Mouse (Mus musculus) adrenal gland, postnatal 14 days (tissue): ENCODE results near the gene Serinc3. TPM values are rescaled to one million over a fixed set of nuclear protein-coding genes. Genes with fewer than 3 reads are reported as not detected.
"Not testable (repeated sequence)": the region's sequence is repeated elsewhere in the genome, so short reads cannot be mapped to it uniquely, and the experiment has no call there.

Experiments used
- DNase-seq: peaks from one replicate; pipeline ENCODE4 v3.0.0; 2021; ENCODE audit warnings: mixed read lengths
- total RNA-seq: library from RNA; stranded (reverse); gene quantifications from 2 replicates; pipeline ENCODE4 v1.2.3, GENCODE M21; 2021

Gene Serinc3
- total RNA-seq, 1 experiment from 2014 or later = 390 TPM

DNA sequence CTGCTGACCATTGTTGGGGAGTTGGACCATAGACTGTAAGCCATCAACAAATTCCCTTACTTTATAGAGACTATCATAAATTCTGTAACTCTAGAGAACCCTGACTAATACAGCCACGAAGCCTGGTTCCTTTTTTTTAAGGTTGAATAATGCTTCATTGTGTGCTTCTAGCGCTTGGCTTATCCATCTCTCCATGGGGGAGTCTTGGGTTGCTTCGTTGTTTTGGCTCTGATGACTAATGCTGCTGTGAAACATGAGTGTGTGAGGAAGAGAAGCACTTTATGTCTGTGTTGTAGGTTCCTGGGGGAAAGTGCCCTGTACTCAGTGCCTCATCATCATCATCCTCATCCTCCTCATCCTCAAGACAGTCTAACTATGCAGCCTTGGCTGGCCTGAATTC, 19.0 kb upstream of the Serinc3 start:
- no peak for DNase-seq

DNA sequence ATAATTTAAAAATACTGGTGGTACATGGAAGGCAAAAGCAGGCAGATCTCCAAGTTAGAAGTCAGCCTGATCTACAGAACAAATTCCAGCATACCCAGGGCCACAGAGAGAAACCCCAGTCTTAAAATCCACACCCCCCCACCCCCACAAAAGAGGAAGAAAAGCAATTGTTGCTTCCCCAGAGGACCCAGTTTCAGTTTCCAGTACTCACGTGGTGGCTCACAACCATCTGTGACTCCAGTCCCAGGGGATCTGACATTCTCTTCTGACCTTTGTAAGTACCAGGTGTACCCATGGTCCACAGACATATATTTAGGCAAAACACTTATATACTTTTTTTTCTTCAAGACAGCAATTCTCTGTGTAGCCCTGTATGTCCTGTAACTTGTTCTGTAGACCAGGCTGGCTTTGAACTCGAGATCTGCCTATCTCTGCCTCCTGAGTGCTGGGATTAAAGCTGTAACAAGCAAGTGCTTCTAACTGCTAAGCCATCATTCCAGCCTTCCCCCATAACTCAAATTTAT, 17.8 kb upstream of the Serinc3 start:
- no peak for DNase-seq

- DNase-seq = no peak
Observed at GRCm38 (mm10) chr2:163662076-163662475, 17.1 kb upstream of the Serinc3 start.

DNA sequence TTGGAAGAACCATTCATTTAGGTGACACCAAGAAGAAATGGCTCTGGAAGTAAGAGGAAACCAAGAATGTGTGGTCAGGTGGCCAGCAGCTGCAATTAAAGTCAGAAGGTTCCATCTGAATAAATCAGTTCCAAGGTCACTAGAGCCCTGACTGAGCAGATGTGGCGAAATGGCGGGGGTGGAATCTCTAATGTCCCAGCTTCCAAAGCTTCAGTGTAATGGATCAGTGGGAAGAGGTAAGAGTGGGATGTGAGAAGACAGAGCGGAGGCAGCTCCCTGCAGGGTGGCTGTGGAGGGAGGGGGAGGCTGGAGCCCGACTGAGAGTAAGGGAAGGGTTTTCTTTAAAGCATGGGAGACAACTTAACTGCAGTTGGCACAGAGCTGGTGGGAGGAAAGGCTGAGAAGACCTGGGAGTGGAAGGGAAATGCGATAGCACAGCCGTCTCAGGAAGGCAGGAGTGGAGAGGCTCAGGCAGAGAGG, 16.5 kb upstream of the Serinc3 start:
- DNase-seq = peak; percentile 62

DNA sequence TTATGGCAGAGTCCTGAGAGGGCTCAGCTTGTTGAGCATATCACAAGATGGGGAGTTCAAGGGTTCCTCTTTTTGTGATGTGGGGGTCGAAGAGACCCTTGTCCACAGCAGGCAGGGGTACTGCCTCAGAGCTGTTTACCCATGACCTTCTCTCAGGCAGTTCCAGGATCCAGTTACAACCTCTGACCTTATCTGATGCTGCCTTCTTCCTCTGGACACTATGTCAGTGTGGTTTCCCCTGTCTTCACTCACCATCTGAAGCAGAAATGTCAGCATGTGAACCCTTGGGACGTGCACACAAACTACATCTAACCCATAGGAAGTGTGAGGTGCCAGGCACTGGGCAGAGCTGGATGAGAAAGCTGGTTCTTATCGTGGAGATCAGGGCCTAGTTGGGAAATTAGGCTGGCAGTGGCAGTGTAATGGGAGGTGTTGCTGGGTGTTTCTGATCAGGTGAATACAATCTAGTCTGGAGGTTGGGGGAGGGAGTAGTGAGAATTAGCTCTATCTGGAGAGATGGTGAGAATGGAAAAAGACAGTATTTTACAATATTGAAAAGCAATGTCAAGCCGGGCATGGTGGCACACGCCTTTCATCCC, 15.3 kb upstream of the Serinc3 start:
- DNase-seq = no peak

DNA sequence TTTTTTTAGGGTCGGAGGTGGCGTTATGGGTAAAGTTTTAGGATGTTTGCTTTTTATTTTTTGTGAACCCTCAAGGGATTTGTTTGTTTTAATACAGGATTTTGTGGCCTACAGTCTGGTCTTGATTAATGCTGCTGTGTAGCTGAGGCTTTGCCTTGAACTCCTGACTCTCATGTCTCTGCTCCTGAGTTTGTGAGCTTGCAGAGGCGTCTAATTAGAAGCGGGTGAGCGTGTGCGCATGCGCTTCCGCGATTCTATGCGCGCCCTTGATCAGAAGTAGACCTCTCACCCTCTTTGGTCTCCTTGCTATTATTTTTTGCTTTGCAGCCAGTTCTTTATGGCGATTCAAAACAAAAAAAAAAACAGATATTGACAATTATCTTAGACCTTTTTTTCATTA, 14.5 kb upstream of the Serinc3 start:
- no peak for DNase-seq

DNA sequence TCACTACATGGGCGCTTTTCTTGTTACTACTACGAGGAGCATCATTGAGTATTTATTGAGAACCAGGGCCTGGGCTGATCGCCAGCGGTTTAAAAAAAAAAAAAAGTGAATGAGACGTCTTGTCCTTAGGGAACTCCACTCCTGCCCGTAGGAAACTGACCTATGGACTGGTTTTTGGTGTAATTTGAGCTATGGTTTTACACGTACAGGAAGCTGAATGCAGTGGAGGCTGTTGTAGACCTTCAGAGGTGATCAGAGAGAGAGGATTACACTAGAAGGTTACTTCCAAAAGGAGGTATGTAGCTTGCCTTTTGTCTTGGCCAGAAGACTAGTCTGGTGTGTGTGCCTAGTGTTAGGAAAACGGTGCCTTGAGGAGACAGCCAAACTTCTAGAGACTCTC, 14.0 kb upstream of the Serinc3 start:
- DNase-seq = peak; percentile 51

GRCm38 (mm10) chr2:163657975-163658886, 13.3 kb upstream of the Serinc3 start, which contains the start of gene Pkig:
Pkig (plus strand) TSS chr2:163658386.
- peak; percentile 94 for DNase-seq

GRCm38 (mm10) chr2:163657486-163657885, 12.6 kb upstream of the Serinc3 start:
- DNase-seq = no peak

DNA sequence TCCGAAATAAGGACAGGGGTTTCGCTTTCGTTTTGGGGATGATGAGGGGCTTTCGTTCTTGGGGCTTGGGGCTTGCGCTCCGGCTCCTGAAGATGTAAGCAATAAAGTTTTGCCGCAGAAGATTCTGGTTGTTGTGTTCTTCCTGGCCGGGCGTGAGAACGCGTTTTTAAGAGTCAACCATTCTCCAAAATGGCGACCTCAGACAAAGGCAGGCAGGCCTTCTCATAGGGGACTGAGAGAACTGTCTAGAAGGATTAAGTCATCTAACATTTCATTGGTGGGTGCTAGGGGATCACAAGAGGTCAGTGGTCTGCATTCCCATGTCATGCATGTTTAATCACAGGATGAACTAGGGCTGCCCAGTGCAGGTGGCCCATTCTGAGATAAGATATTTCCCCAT, 10.8 kb upstream of the Serinc3 start:
- DNase-seq = not testable (repeated sequence)

DNA sequence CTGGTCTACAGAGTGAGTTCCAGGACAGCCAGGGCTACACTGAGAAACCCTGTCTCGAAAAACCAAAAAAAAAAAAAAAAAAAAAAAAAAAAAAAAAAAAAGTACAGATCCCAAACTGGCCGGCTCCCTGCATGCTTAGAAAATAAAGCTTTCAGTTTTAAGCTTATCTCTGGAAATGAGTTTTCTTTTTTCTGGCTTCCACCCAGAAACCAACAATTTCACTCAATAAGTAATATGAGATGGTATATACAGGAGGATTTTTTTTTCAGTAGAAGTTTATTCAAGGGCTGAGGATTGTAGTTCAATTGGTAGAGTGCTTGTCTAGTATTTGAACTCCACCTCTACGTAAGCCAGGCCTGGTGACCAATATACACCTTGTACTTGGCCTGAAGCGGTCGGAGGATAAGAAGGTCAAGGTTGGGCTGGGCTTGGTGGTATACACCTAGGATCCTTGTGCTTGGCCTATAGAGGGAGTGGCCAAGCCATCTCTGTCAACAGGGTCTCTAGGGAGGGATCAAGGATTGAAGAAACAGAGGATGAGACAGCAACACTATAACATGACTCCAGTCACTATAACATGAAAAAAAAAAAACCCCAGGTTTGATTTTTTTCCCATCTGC, 1.6 kb upstream of the Serinc3 start:
- DNase-seq = no peak

GRCm38 (mm10) chr2:163645700-163646460, 949 bp upstream of the Serinc3 start:
- no peak for DNase-seq

- no peak for DNase-seq
Observed at GRCm38 (mm10) chr2:163644047-163644446, 884 bp downstream of the Serinc3 start.

GRCm38 (mm10) chr2:163643576-163643971, 1.4 kb downstream of the Serinc3 start:
- no peak for DNase-seq

GRCm38 (mm10) chr2:163642685-163643575, 2.0 kb downstream of the Serinc3 start:
- DNase-seq = peak; percentile 61

DNA sequence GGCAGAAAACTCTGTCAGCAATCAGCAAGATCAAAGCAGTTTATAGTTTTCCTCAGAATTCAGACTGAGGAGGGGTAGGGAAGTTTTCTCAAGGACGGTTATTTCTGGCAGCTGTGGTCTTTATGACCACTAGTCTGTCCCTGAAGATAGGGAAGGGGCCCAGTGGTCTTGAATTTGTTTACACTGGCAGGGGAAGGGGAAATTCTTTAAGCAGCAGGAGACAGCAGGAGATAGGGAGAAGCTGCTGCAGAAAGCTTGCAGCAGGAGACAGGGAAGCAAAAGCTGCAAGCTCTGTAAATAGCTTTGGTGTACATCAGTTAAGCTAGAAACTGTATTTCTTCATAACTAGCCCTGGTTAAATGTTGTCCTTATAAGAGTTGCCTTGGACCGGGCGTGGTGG, 3.2 kb downstream of the Serinc3 start:
- no peak for DNase-seq

DNA sequence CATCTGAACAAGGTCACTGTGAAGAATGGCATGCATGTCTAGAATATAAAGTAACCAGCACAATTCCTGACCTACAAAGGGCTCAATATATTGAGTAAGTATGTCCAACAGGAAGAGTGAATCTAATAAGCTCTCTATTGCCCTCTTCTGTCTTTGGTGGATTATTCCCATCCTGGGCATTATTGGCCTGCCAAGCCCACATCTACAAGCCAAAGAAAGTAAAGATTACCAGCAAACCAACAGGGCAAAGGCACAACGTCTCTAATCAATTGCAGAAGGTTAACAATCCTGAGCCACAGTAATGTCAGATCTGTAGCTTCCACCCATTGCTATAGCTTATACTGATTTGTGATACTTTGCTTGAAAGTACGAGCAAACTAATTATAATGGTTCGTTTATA, 4.4 kb downstream of the Serinc3 start:
- no peak for DNase-seq

DNA sequence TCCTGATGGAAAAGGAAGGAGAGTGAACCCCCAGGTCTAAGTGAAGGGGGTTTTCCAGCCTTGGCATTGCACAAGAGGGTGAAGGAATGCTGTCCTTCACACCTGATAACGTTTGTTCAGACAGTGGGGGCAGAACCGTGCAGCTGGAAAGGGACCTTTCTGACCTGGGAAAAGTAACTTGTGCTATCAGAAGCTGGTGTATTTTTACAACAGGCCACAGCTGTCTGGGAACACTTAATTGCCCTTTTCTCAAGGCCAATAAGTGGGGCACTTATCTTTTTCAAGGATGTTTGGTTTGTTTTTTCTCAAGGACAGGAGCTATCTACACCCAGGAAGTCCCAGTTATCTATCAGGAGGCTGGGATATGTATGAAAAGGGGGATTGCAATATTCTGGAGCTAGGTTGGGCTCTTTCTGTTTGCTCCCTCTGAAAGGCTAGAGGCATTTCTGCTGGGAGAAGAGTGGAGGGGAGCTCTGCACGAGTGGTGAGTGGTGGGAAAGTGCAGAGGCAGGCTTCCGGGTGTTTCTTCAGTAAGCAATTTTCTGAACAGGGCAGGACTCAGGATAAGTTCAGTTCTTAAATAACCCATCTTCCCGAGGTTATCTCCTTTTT, 7.2 kb downstream of the Serinc3 start:
- DNase-seq = no peak

- DNase-seq = no peak
Observed at GRCm38 (mm10) chr2:163636057-163636456, 8.9 kb downstream of the Serinc3 start.

- no peak for DNase-seq
Observed at GRCm38 (mm10) chr2:163634211-163634610, 10.7 kb downstream of the Serinc3 start.

DNA sequence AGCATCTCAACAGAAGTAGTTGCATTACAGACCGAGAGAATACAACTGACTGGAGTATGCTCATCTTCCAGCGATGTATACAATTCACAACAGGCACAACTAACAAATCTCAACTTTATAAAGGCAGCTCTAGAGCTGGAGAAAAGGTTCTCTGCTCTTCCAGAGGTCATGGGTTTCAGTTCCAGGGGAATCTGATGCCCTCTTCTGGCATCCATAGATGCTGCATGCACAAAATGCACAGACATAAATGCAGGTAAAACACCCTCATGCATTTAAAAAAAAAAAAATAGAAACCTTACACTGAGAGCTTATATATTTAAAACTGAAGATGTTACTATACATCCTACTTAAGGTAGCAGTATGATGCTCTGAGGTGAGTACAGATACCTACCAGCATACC, 13.2 kb downstream of the Serinc3 start:
- DNase-seq = no peak
